Mouse (Mus musculus): Measurements from ENCODE around the gene Gm20075. TPM values are rescaled to one million over a fixed set of nuclear protein-coding genes. Genes with fewer than 3 reads are reported as not detected.
"Not testable (repeated sequence)": the region's sequence is repeated elsewhere in the genome, so short reads cannot be mapped to it uniquely, and the experiment has no call there.

Gene Gm20075
- 13.7 and 14.1 TPM in 2 replicates for polyA plus RNA-seq (2015; fragmentation: Nextera tagmentation; extraction: Ambion mirVana)

- not testable (repeated sequence) for H3K36me3 ChIP-seq (ENCODE audit: control insufficient read depth, insufficient read depth, low read length); ATAC-seq (ENCODE audit: low FRiP score, low TSS enrichment); H3K4me1 ChIP-seq (replicated peaks; ENCODE audit: control insufficient read depth, insufficient read depth); H3K9me3 ChIP-seq (ENCODE audit: control insufficient read depth, low read length); DNase-seq (ENCODE audit: low spot score); H3K4me3 ChIP-seq (ENCODE audit: low read depth, low read length); H3K27me3 ChIP-seq (ENCODE audit: control insufficient read depth, insufficient read depth, low read length); H3K27ac ChIP-seq (replicated peaks); H3K9ac ChIP-seq (ENCODE audit: low read length); H3K4me2 ChIP-seq (replicated peaks; ENCODE audit: low read depth)
- 85% methylated on average over 3 of the region's 3 CpGs for WGBS
These were observed at the start of gene Gm20075 for GRCm38 (mm10) chr13:96081276-96081675. Gene Gm20075 (minus strand): TSS chr13:96081376.

- Histone ChIP-seq H3K4me2 (replicated peaks; ENCODE audit: low read depth) (no peak overlapping the region), H3K4me1 (replicated peaks; ENCODE audit: control insufficient read depth, insufficient read depth) (no peaks in the 10 kb centered on the region; the same call in 1 of the 2 replicates), H3K27ac (replicated peaks) (no peak overlapping the region), H3K36me3 (ENCODE audit: control insufficient read depth, insufficient read depth, low read length) (no peaks in the 10 kb centered on the region), H3K9ac (ENCODE audit: low read length) (no peak overlapping the region), H3K4me3 (ENCODE audit: low read depth, low read length) (no peak overlapping the region), H3K9me3 (ENCODE audit: control insufficient read depth, low read length) (no peaks in the 10 kb centered on the region), H3K27me3 (ENCODE audit: control insufficient read depth, insufficient read depth, low read length) (peaks cover 11% of the 10 kb centered on the region)
- 69% methylated on average over 3 of the region's 3 CpGs for WGBS
- TF ChIP-seq EP300 (optimal IDR thresholded peaks at IDR 0.05) (no peak), CTCF (IDR thresholded peaks at IDR 0.05; ENCODE audit: low read depth) (no peak)
- DNase-seq (ENCODE audit: low spot score) (no peak), ATAC-seq (ENCODE audit: low FRiP score, low TSS enrichment) (no peak)
These were observed 47.9 kb upstream of the Gm20075 start for GRCm38 (mm10) chr13:96129081-96129480.

GRCm38 (mm10) chr13:96126669-96127068 lies 45.5 kb upstream of the Gm20075 start:
- no peak for TF ChIP-seq EP300 (optimal IDR thresholded peaks at IDR 0.05)
- TF ChIP-seq CTCF (IDR thresholded peaks at IDR 0.05; ENCODE audit: low read depth): no peak
- no peak overlapping the region for H3K4me2 ChIP-seq (replicated peaks; ENCODE audit: low read depth)
- no peaks in the 10 kb centered on the region; the same call in 1 of the 2 replicates for H3K4me1 ChIP-seq (replicated peaks; ENCODE audit: control insufficient read depth, insufficient read depth)
- H3K27ac ChIP-seq (replicated peaks): no peak overlapping the region
- H3K4me3 ChIP-seq (ENCODE audit: low read depth, low read length): no peak overlapping the region
- no peak for ATAC-seq (ENCODE audit: low FRiP score, low TSS enrichment)
- DNase-seq (ENCODE audit: low spot score): no peak
- peaks cover 8% of the 10 kb centered on the region for H3K27me3 ChIP-seq (ENCODE audit: control insufficient read depth, insufficient read depth, low read length)
- no peaks in the 10 kb centered on the region for H3K9me3 ChIP-seq (ENCODE audit: control insufficient read depth, low read length)
- H3K36me3 ChIP-seq (ENCODE audit: control insufficient read depth, insufficient read depth, low read length): no peaks in the 10 kb centered on the region
- no peak overlapping the region for H3K9ac ChIP-seq (ENCODE audit: low read length)
- WGBS: 57% methylated on average over 6 of the region's 6 CpGs

GRCm38 (mm10) chr13:96125011-96125410 lies 43.8 kb upstream of the Gm20075 start:
- H3K4me3 ChIP-seq (ENCODE audit: low read depth, low read length): no peak overlapping the region
- no peak overlapping the region for H3K9ac ChIP-seq (ENCODE audit: low read length)
- H3K4me2 ChIP-seq (replicated peaks; ENCODE audit: low read depth): no peak overlapping the region
- DNase-seq (ENCODE audit: low spot score): no peak
- no peaks in the 10 kb centered on the region for H3K4me1 ChIP-seq (replicated peaks; ENCODE audit: control insufficient read depth, insufficient read depth)
- H3K36me3 ChIP-seq (ENCODE audit: control insufficient read depth, insufficient read depth, low read length): no peaks in the 10 kb centered on the region
- no peaks in the 10 kb centered on the region for H3K9me3 ChIP-seq (ENCODE audit: control insufficient read depth, low read length)
- WGBS: 60% methylated on average over 5 of the region's 5 CpGs
- TF ChIP-seq CTCF (IDR thresholded peaks at IDR 0.05; ENCODE audit: low read depth) (no peak), EP300 (optimal IDR thresholded peaks at IDR 0.05) (no peak)
- ATAC-seq (ENCODE audit: low FRiP score, low TSS enrichment): no peak
- H3K27me3 ChIP-seq (ENCODE audit: control insufficient read depth, insufficient read depth, low read length): no peaks in the 10 kb centered on the region
- H3K27ac ChIP-seq (replicated peaks): no peak overlapping the region

GRCm38 (mm10) chr13:96112711-96113110 lies 31.5 kb upstream of the Gm20075 start:
- no peak for ATAC-seq (ENCODE audit: low FRiP score, low TSS enrichment)
- 70% methylated on average over 2 of the region's 2 CpGs for WGBS

GRCm38 (mm10) chr13:96110767-96111166 lies 29.6 kb upstream of the Gm20075 start:
- Histone ChIP-seq H3K36me3 (ENCODE audit: control insufficient read depth, insufficient read depth, low read length) (no peaks in the 10 kb centered on the region), H3K4me1 (replicated peaks; ENCODE audit: control insufficient read depth, insufficient read depth) (no peaks in the 10 kb centered on the region), H3K4me2 (replicated peaks; ENCODE audit: low read depth) (no peak overlapping the region), H3K9me3 (ENCODE audit: control insufficient read depth, low read length) (no peaks in the 10 kb centered on the region), H3K27ac (replicated peaks) (no peak overlapping the region), H3K4me3 (ENCODE audit: low read depth, low read length) (no peak overlapping the region), H3K27me3 (ENCODE audit: control insufficient read depth, insufficient read depth, low read length) (no peaks in the 10 kb centered on the region), H3K9ac (ENCODE audit: low read length) (no peak overlapping the region)
- ATAC-seq (ENCODE audit: low FRiP score, low TSS enrichment): no peak
- DNase-seq (ENCODE audit: low spot score): no peak
- WGBS: 73% methylated on average over 3 of the region's 3 CpGs
- TF ChIP-seq EP300 (optimal IDR thresholded peaks at IDR 0.05): no peak
- no peak for TF ChIP-seq CTCF (IDR thresholded peaks at IDR 0.05; ENCODE audit: low read depth)

More at GRCm38 (mm10) chr13:96112711-96113110, 31.5 kb upstream of the Gm20075 start:
- H3K9me3 ChIP-seq (ENCODE audit: control insufficient read depth, low read length): no peaks in the 10 kb centered on the region
- no peak overlapping the region for H3K4me3 ChIP-seq (ENCODE audit: low read depth, low read length)
- no peaks in the 10 kb centered on the region for H3K36me3 ChIP-seq (ENCODE audit: control insufficient read depth, insufficient read depth, low read length)
- no peaks in the 10 kb centered on the region for H3K4me1 ChIP-seq (replicated peaks; ENCODE audit: control insufficient read depth, insufficient read depth)
- no peak for TF ChIP-seq CTCF (IDR thresholded peaks at IDR 0.05; ENCODE audit: low read depth)
- TF ChIP-seq EP300 (optimal IDR thresholded peaks at IDR 0.05): no peak
- H3K27me3 ChIP-seq (ENCODE audit: control insufficient read depth, insufficient read depth, low read length): no peaks in the 10 kb centered on the region
- no peak overlapping the region for H3K4me2 ChIP-seq (replicated peaks; ENCODE audit: low read depth)
- DNase-seq (ENCODE audit: low spot score): no peak
- H3K9ac ChIP-seq (ENCODE audit: low read length): no peak overlapping the region
- H3K27ac ChIP-seq (replicated peaks): no peak overlapping the region

All from stomach, postnatal 0 days (tissue).